Mouse (Mus musculus) midbrain, embryonic 12.5 days (tissue): Measurements from ENCODE around the gene Lamc2. TPM values are rescaled to one million over a fixed set of nuclear protein-coding genes. Genes with fewer than 3 reads are reported as not detected.

Experiments
- polyA plus RNA-seq: library from polyadenylated mRNA; unstranded; fragments of >200 nt; fragmentation: Nextera tagmentation; extraction: Ambion mirVana; gene quantifications from 2 replicates; pipeline ENCODE4 v1.2.1, GENCODE M21; 2016

Gene Lamc2
- polyA plus RNA-seq, 1 experiment from 2014 or later: 0.88 TPM

Other genes with a start within 250 kb of the Lamc2 start
- 26.9 and 28.3 TPM in 2 replicates for gene Nmnat2, start 231.5 kb downstream of the Lamc2 start, polyA plus RNA-seq
- 25.0 and 26.9 TPM in 2 replicates for gene Lamc1, start 146.3 kb upstream of the Lamc2 start, polyA plus RNA-seq
- gene Shcbp1l, start 238.7 kb upstream of the Lamc2 start, polyA plus RNA-seq: 0.17 and 0.22 TPM in 2 replicates